Comparison of ENCODE assay signal across 21 mouse cellular contexts in genomic region chr3:105353268-105353667, GRCm38 (mm10).
DNase-seq lines count a peak whose midpoint lies in the region; ATAC-seq and TF ChIP-seq lines count a peak whose summit lies in the region.
"Had no signal": no experiment of that assay in that cellular context is flagged by ENCODE, and none has a peak within 500 bp of the region (broad histone marks: within the 10 kb centered on the region; RNA-seq: fewer than 3 reads in every experiment).

No protein-coding gene starts in this region.

- no peaks in the 10 kb centered on the region for H3K79me2 ChIP-seq in heart, adult 2 months (replicated peaks; ENCODE audit: control insufficient read depth, insufficient read depth, low read length)

- TF ChIP-seq POLR2A in heart, adult 2 months (IDR thresholded peaks at IDR 0.05; ENCODE audit: insufficient read depth, low read depth, low read length) = no peak

- intact Hi-C loops in heart, postnatal 36 days (cut with DNase I) = no loop called here
- intact Hi-C loops in heart, adult 2 months (cut with DNase I) = no loop called here
- intact Hi-C loops in heart, postnatal 14 days (cut with DNase I) = no loop called here

- WGBS in heart, embryonic 11.5 days (ENCODE audit: insufficient replicate concordance) = 82% methylated on average over 4 of the region's 4 CpGs
- 73% methylated on average over 4 of the region's 4 CpGs for WGBS in heart, adult 2 months

- TF ChIP-seq EP300 in heart, adult 2 months (IDR thresholded peaks at IDR 0.05; ENCODE audit: insufficient read depth, low read depth, low read length) = 0 out of 2 replicates have a peak, but pooled peaks have one; percentile 65

- no peaks in the 10 kb centered on the region for H3K27me3 ChIP-seq in heart, embryonic 11.5 days (ENCODE audit: control insufficient read depth, insufficient read depth, low read length)
- H3K27me3 ChIP-seq in heart, adult 2 months (ENCODE audit: control insufficient read depth, insufficient read depth, low read length) = no peaks in the 10 kb centered on the region

- H3K4me3 ChIP-seq in heart, embryonic 11.5 days (ENCODE audit: low read depth, low read length) = no peak overlapping the region
- no peak overlapping the region for H3K4me3 ChIP-seq in heart, adult 2 months

- H3K4me1 ChIP-seq in heart, embryonic 11.5 days (ENCODE audit: control insufficient read depth, insufficient read depth, low read length) = no peaks in the 10 kb centered on the region; the same call in 1 of the 2 replicates
- H3K4me1 ChIP-seq in heart, adult 2 months (ENCODE audit: control insufficient read depth, insufficient read depth, low read length) = no peaks in the 10 kb centered on the region; the same call in 1 of the 2 replicates

- no peaks in the 10 kb centered on the region for H3K9me3 ChIP-seq in heart, embryonic 11.5 days (replicated peaks; ENCODE audit: control insufficient read depth, low read length)
- H3K9me3 ChIP-seq: G1E had no signal

- H3K9ac ChIP-seq in heart, embryonic 11.5 days (ENCODE audit: low read depth, low read length) = no peak overlapping the region
- H3K9ac ChIP-seq in heart, adult 2 months (ENCODE audit: low read depth, low read length) = no peak overlapping the region

- no peaks in the 10 kb centered on the region for H3K36me3 ChIP-seq in heart, embryonic 11.5 days (ENCODE audit: control insufficient read depth, insufficient read depth, low read length)
- no peaks in the 10 kb centered on the region for H3K36me3 ChIP-seq in heart, adult 2 months (ENCODE audit: control insufficient read depth, insufficient read depth, low read length)
- H3K36me3 ChIP-seq: G1E had no signal

- peak; percentile 44 to 57 for DNase-seq in cerebellum, postnatal 10 days
- DNase-seq in cerebellum, postnatal 36 days = no peak
- peak; percentile 91 for DNase-seq in heart, adult 11 months
- DNase-seq in heart, postnatal 36 days = no peak
- DNase-seq in heart, adult 18-20 months = peak; percentile 14 to 28
- DNase-seq in heart, adult 2 months = no peak
- DNase-seq in heart, postnatal 14 days = no peak
- DNase-seq: adrenal gland, adult 2 months; adrenal gland, adult 8-10 months; adrenal gland, postnatal 10 days; adrenal gland, postnatal 14 days; adrenal gland, postnatal 25 days; adrenal gland, postnatal 36 days; B cell, adult 2 months; cerebellum, adult 11 months; cerebellum, adult 11-12 months had no signal

- no peak for ATAC-seq in heart, embryonic 11.5 days (replicated peaks; ENCODE audit: insufficient number of reproducible peaks, low FRiP score, low TSS enrichment)
- ATAC-seq: activated CD4-positive, CD25-positive, alpha-beta regulatory T cell, adult 4 months; CD4-positive, CD25-positive, alpha-beta regulatory T cell, adult 4 months; Patski had no signal

- no peak for TF ChIP-seq CTCF in heart, adult 2 months (IDR thresholded peaks at IDR 0.05)

- H3K27ac ChIP-seq in heart, embryonic 11.5 days (ENCODE audit: low read depth, low read length) = no peak overlapping the region; the same call in 1 of the 2 replicates
- H3K27ac ChIP-seq in heart, adult 2 months = no peak overlapping the region

- no peak overlapping the region for H3K4me2 ChIP-seq in heart, embryonic 11.5 days

Comparison
In these comparisons a context has a peak if more than half of its experiments do, and no peak if none do; other contexts are left out.
1. DNase-seq: peak in cerebellum, postnatal 10 days (2 of 2), heart, adult 11 months (single experiment) and heart, adult 18-20 months (2 of 2); none in cerebellum, postnatal 36 days (0 of 2), heart, postnatal 36 days (0 of 2), heart, adult 2 months (0 of 2) and heart, postnatal 14 days (0 of 2).